Mouse (Mus musculus) myocyte (in vitro differentiated cells): ENCODE results near the gene Ptrh2.

Source experiments
- POLR2A ChIP-seq: IDR thresholded peaks from one replicate; pipeline ENCODE4 v1.6.1; 2011; ENCODE audit warnings: low read depth, mild to moderate bottlenecking, control low read depth, moderate library complexity; ENCODE audit not compliant: insufficient read length
- POLR2AphosphoS2 ChIP-seq: IDR thresholded peaks from one replicate; pipeline ENCODE4 v1.6.1; 2011; ENCODE audit warnings: low read depth, control low read depth; ENCODE audit not compliant: insufficient read length

GRCm38 (mm10) chr11:86657863-86658262 is 25.9 kb upstream of the Ptrh2 start:
- no peak for TF ChIP-seq POLR2A
- TF ChIP-seq POLR2AphosphoS2: no peak
